Comparison of ENCODE assay signal across 24 mouse cellular contexts in the genomic region with DNA sequence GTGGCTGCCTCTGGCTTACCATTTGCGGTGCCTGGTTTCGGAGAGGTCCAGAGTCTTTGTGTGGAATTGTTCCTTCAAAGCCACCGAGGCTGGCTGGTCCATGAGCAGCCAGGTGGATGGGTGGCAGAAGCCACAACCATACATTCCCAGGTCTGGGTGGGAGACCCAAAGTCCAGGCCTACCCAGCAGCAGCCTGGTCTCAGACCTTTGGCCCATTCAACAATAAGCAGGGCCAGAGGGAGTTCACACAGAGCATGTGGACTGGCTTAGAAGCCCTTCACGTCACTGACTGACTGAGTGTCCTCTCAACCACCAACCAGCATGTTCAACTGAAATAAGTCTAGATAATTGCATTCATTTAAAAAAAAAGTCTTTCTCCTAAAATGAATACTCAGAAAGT.
A peak's percentile ranks its signal among the peaks of the same experiment; 100 is the strongest.
DNase-seq lines count a peak whose midpoint lies in the region; ATAC-seq and TF ChIP-seq lines count a peak whose summit lies in the region.
"Had no signal": no experiment of that assay in that cellular context is flagged by ENCODE, and none has a peak within 500 bp of the region (broad histone marks: within the 10 kb centered on the region; RNA-seq: fewer than 3 reads in every experiment).

No protein-coding gene starts in this region.

- H3K27ac ChIP-seq in liver, postnatal 0 days (ENCODE audit: low read depth): peak overlapping the region; percentile 74
- no peak overlapping the region for H3K27ac ChIP-seq in liver, embryonic 12.5 days
- H3K27ac ChIP-seq in intestine, embryonic 16.5 days (ENCODE audit: low read length): no peak overlapping the region
- H3K27ac ChIP-seq in kidney, adult 2 months (ENCODE audit: insufficient read depth, low read depth, low read length): no peak overlapping the region
- H3K27ac ChIP-seq: embryonic facial prominence, embryonic 15.5 days; heart, embryonic 13.5 days; limb, embryonic 10.5 days; neural tube, embryonic 13.5 days; stomach, embryonic 15.5 days had no signal

- no peaks in the 10 kb centered on the region for H3K27me3 ChIP-seq in liver, postnatal 0 days (ENCODE audit: insufficient read depth, low read length)
- H3K27me3 ChIP-seq in liver, embryonic 12.5 days (replicated peaks): no peaks in the 10 kb centered on the region
- H3K27me3 ChIP-seq in intestine, embryonic 16.5 days (replicated peaks; ENCODE audit: control insufficient read depth, insufficient read depth, low read length): no peaks in the 10 kb centered on the region
- H3K27me3 ChIP-seq in kidney, adult 2 months (replicated peaks; ENCODE audit: control insufficient read depth, insufficient read depth, low read length): no peaks in the 10 kb centered on the region
- H3K27me3 ChIP-seq: embryonic facial prominence, embryonic 15.5 days; heart, embryonic 13.5 days; neural tube, embryonic 13.5 days; stomach, embryonic 15.5 days had no signal

- TF ChIP-seq POLR2A in kidney, adult 2 months (IDR thresholded peaks at IDR 0.05; ENCODE audit: low read depth, low read length): no peak

- no peak for TF ChIP-seq CTCF in liver, postnatal 0 days (IDR thresholded peaks at IDR 0.05; ENCODE audit: low read depth)
- no peak for TF ChIP-seq CTCF in kidney, adult 2 months (conservative IDR thresholded peaks at IDR 0.05; ENCODE audit: insufficient read depth, insufficient read length, low read depth, low read length)

- 61% methylated on average over 4 of the region's 4 CpGs for WGBS in liver, postnatal 0 days (ENCODE audit: insufficient replicate concordance)
- 68% methylated on average over 4 of the region's 4 CpGs for WGBS in liver, embryonic 12.5 days (ENCODE audit: insufficient replicate concordance)
- 74% methylated on average over 4 of the region's 4 CpGs for WGBS in intestine, embryonic 16.5 days
- 75% methylated on average over 4 of the region's 4 CpGs for WGBS in kidney, adult 2 months

- no peak overlapping the region for H3K4me2 ChIP-seq in liver, postnatal 0 days (ENCODE audit: low read depth, low read length)
- H3K4me2 ChIP-seq in liver, embryonic 12.5 days: no peak overlapping the region
- H3K4me2 ChIP-seq in intestine, embryonic 16.5 days (ENCODE audit: low read depth, low read length): no peak overlapping the region
- H3K4me2 ChIP-seq: embryonic facial prominence, embryonic 15.5 days; heart, embryonic 13.5 days; liver, embryonic 11.5 days; neural tube, embryonic 13.5 days; stomach, embryonic 15.5 days had no signal

- no peaks in the 10 kb centered on the region for H3K4me1 ChIP-seq in liver, postnatal 0 days (ENCODE audit: insufficient read depth)
- no peaks in the 10 kb centered on the region for H3K4me1 ChIP-seq in liver, embryonic 12.5 days
- no peaks in the 10 kb centered on the region for H3K4me1 ChIP-seq in intestine, embryonic 16.5 days (ENCODE audit: control insufficient read depth, insufficient read depth, low read length)
- H3K4me1 ChIP-seq in kidney, adult 2 months (ENCODE audit: control insufficient read depth, insufficient read depth, low read length): no peaks in the 10 kb centered on the region
- H3K4me1 ChIP-seq: embryonic facial prominence, embryonic 15.5 days; heart, embryonic 13.5 days; limb, embryonic 10.5 days; neural tube, embryonic 13.5 days; stomach, embryonic 15.5 days had no signal

- no peak for TF ChIP-seq EP300 in liver, postnatal 0 days (IDR thresholded peaks at IDR 0.05; ENCODE audit: low read depth)

- DNase-seq in liver, postnatal 0 days: no peak
- DNase-seq in naive thymus-derived CD4-positive, alpha-beta T cell, adult 2 months (ENCODE audit: low read depth): peak; percentile 42
- peak; percentile 58 for DNase-seq in thymus, postnatal 25 days
- no peak for DNase-seq in kidney, adult 2 months
- DNase-seq in testis, postnatal 10 days (ENCODE audit: low spot score): no peak
- DNase-seq: adrenal gland, adult 2 months; cerebellum, adult 9-10 months; embryo, embryonic 11 days; gastrocnemius, postnatal 25 days; heart, postnatal 4 days; kidney, adult 18-20 months; kidney, postnatal 14 days; right cerebral cortex, postnatal 14 days had no signal

- H3K36me3 ChIP-seq in liver, postnatal 0 days (replicated peaks; ENCODE audit: insufficient read depth, low read length): no peaks in the 10 kb centered on the region
- H3K36me3 ChIP-seq in liver, embryonic 12.5 days: no peaks in the 10 kb centered on the region
- H3K36me3 ChIP-seq in intestine, embryonic 16.5 days (ENCODE audit: control insufficient read depth, insufficient read depth, low read length): no peaks in the 10 kb centered on the region
- H3K36me3 ChIP-seq in kidney, adult 2 months (ENCODE audit: control insufficient read depth, insufficient read depth, low read length): no peaks in the 10 kb centered on the region
- H3K36me3 ChIP-seq: embryonic facial prominence, embryonic 15.5 days; G1E; heart, embryonic 13.5 days; limb, embryonic 10.5 days; neural tube, embryonic 13.5 days; stomach, embryonic 15.5 days had no signal

- no peaks in the 10 kb centered on the region for H3K9me3 ChIP-seq in liver, postnatal 0 days (ENCODE audit: low read length)
- H3K9me3 ChIP-seq in liver, embryonic 12.5 days (replicated peaks): no peaks in the 10 kb centered on the region
- H3K9me3 ChIP-seq in intestine, embryonic 16.5 days (ENCODE audit: control insufficient read depth, low read length): no peaks in the 10 kb centered on the region
- H3K9me3 ChIP-seq: embryonic facial prominence, embryonic 15.5 days; limb, embryonic 10.5 days; neural tube, embryonic 13.5 days; stomach, embryonic 15.5 days had no signal

- peak overlapping the region; percentile 42 for H3K4me3 ChIP-seq in liver, postnatal 0 days (ENCODE audit: low read depth, low read length)
- H3K4me3 ChIP-seq in liver, embryonic 12.5 days: no peak overlapping the region
- no peak overlapping the region for H3K4me3 ChIP-seq in intestine, embryonic 16.5 days (ENCODE audit: low read length)
- no peak overlapping the region for H3K4me3 ChIP-seq in kidney, adult 2 months (ENCODE audit: insufficient read depth, low read depth, low read length)
- H3K4me3 ChIP-seq: embryonic facial prominence, embryonic 15.5 days; heart, embryonic 13.5 days; limb, embryonic 10.5 days; neural tube, embryonic 13.5 days; stomach, embryonic 15.5 days had no signal

- H3K9ac ChIP-seq in liver, postnatal 0 days (replicated peaks): peak overlapping the region; percentile 61
- H3K9ac ChIP-seq in liver, embryonic 12.5 days: no peak overlapping the region
- no peak overlapping the region for H3K9ac ChIP-seq in intestine, embryonic 16.5 days (ENCODE audit: low read depth, low read length)
- H3K9ac ChIP-seq: embryonic facial prominence, embryonic 15.5 days; heart, embryonic 13.5 days; neural tube, embryonic 13.5 days; stomach, embryonic 15.5 days had no signal

- ATAC-seq in liver, postnatal 0 days: no peak
- no peak for ATAC-seq in liver, embryonic 12.5 days
- ATAC-seq in CD4-positive, CD25-positive, alpha-beta regulatory T cell, adult 4 months: peak; percentile 18
- no peak for ATAC-seq in intestine, embryonic 16.5 days
- ATAC-seq: hindbrain, embryonic 16.5 days had no signal

Comparison
In these comparisons a context has a peak if more than half of its experiments do, and no peak if none do; other contexts are left out.
1. DNase-seq: peak in naive thymus-derived CD4-positive, alpha-beta T cell, adult 2 months (single experiment) and thymus, postnatal 25 days (single experiment); none in liver, postnatal 0 days (single experiment), kidney, adult 2 months (single experiment) and testis, postnatal 10 days (single experiment).